Mouse (Mus musculus): ENCODE measurements at regions not wholly inside any gene's neighbourhood (a gene's known extent, or its start where the extent isn't known, plus 50 kb on each side); places are given as distances from the start of the nearest gene placed in this dataset.

DNA sequence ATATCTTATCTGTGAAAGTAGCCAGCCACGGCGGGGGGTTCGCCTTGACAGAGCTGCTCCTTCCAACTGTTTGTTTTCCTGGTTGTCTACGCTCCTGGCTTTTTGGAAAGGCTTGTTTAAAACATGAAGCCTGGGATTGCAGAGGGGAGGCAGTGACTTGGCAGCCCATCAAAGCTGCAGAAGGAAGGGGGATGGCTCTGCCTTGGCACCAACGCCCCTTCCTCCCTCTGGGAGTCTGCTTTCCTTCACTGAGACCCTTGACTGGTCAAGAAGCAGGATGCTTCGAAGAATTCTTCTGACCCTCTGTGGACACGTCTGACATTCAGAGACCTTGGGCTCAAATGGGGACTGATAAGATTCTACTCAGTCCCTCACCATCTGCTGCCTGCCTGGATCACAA lies 176.9 kb upstream of the Sall1 start:
- 14% methylated on average over 7 of the region's 7 CpGs for WGBS

DNA sequence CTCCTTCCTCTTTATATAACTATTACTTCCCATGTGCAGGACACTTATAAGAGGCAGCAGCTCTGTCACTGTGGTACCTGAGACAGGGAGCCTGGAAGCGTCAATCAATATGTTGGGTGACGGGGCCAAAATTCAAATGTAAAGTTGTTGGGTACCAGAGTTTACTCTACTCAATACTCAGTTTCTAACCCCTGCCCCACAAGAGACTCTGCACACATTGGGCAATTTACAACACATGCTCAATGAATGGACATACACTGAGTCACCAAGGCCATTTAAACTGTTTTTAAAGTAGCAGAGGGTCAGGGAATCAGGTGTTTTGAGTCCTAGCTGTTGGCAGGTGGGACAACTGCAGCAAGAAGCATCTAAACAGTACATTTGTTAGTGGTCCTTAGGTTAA lies 176.4 kb upstream of the Sall1 start:
- no peak for ATAC-seq (ENCODE audit: insufficient number of reproducible peaks, low FRiP score)
- Histone ChIP-seq H3K4me1 (replicated peaks) (peaks cover 6% of the 10 kb centered on the region; the same call in 1 of the 2 replicates), H3K27ac (ENCODE audit: poor library complexity, severe bottlenecking) (no peak overlapping the region), H3K4me2 (no peak overlapping the region), H3K9me3 (replicated peaks) (no peaks in the 10 kb centered on the region), H3K9ac (no peak overlapping the region), H3K36me3 (no peaks in the 10 kb centered on the region), H3K4me3 (no peak overlapping the region), H3K27me3 (replicated peaks) (no peaks in the 10 kb centered on the region)
- WGBS, result 89% methylated on average over 2 of the region's 2 CpGs

More for the DNA sequence above, 176.9 kb upstream of the Sall1 start:
- H3K36me3 ChIP-seq, result no peaks in the 10 kb centered on the region
- H3K27ac ChIP-seq (ENCODE audit: poor library complexity, severe bottlenecking), result no peak overlapping the region
- H3K9me3 ChIP-seq (replicated peaks), result no peaks in the 10 kb centered on the region
- H3K4me3 ChIP-seq, result no peak overlapping the region
- no peak overlapping the region for H3K9ac ChIP-seq
- ATAC-seq (ENCODE audit: insufficient number of reproducible peaks, low FRiP score), result no peak
- H3K27me3 ChIP-seq (replicated peaks), result no peaks in the 10 kb centered on the region
- no peak overlapping the region for H3K4me2 ChIP-seq
- peaks cover 6% of the 10 kb centered on the region; the same call in 1 of the 2 replicates for H3K4me1 ChIP-seq (replicated peaks)

DNA sequence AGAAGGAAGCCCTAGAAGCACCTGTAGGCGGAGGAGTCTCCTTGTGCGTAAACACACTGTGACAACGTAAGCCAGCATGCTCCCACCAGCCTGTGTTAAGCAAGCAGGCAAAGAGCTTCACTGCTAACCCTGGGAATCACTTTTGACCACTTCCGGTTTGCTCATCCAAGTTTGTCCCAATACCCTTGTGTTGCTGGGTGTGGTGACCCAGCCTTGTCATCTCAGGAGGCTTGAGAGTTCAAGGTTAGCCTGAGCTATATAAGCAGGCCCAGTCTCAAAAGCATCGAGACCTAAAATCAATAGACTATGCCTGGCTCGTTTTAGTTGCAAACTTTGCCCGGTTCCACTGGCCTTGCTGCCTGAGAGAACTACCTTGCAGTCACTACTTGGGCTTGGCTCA lies 175.2 kb upstream of the Sall1 start:
- peaks cover 6% of the 10 kb centered on the region; the same call in 1 of the 2 replicates for H3K4me1 ChIP-seq (replicated peaks)
- ATAC-seq (ENCODE audit: insufficient number of reproducible peaks, low FRiP score), result no peak
- H3K9ac ChIP-seq, result no peak overlapping the region
- H3K4me3 ChIP-seq, result no peak overlapping the region
- H3K27ac ChIP-seq (ENCODE audit: poor library complexity, severe bottlenecking), result no peak overlapping the region
- no peaks in the 10 kb centered on the region for H3K9me3 ChIP-seq (replicated peaks)
- WGBS, result 85% methylated on average over 7 of the region's 7 CpGs
- H3K36me3 ChIP-seq, result no peaks in the 10 kb centered on the region
- no peak overlapping the region for H3K4me2 ChIP-seq
- no peaks in the 10 kb centered on the region for H3K27me3 ChIP-seq (replicated peaks)

DNA sequence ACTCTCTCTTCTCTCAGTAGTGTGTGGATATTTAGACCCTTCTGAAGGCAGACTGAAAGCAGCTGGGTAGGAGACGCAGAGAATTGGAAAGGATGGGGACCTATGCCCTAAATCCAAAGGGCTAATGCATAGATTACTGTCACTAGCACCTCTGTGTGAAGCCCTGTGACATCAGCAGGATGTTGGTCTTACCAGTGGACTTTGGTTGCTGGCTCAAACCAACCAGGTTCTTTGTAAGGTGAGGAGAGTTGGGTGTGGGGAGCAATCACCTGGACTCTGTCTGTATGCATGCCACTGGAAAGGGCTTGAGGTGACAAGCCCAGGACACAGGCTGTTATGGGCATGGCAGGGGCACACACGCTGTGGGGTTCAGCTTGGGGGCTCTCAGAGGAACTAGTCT lies 173.7 kb upstream of the Sall1 start:
- Histone ChIP-seq H3K9me3 (replicated peaks) (no peaks in the 10 kb centered on the region), H3K4me2 (no peak overlapping the region), H3K4me1 (replicated peaks) (peaks cover 6% of the 10 kb centered on the region; the same call in 1 of the 2 replicates), H3K36me3 (no peaks in the 10 kb centered on the region), H3K27ac (ENCODE audit: poor library complexity, severe bottlenecking) (no peak overlapping the region), H3K4me3 (no peak overlapping the region), H3K27me3 (replicated peaks) (no peaks in the 10 kb centered on the region), H3K9ac (no peak overlapping the region)
- whole genome bisulfite sequencing, result 83% methylated on average over 2 of the region's 2 CpGs
- no peak for ATAC-seq (ENCODE audit: insufficient number of reproducible peaks, low FRiP score)

DNA sequence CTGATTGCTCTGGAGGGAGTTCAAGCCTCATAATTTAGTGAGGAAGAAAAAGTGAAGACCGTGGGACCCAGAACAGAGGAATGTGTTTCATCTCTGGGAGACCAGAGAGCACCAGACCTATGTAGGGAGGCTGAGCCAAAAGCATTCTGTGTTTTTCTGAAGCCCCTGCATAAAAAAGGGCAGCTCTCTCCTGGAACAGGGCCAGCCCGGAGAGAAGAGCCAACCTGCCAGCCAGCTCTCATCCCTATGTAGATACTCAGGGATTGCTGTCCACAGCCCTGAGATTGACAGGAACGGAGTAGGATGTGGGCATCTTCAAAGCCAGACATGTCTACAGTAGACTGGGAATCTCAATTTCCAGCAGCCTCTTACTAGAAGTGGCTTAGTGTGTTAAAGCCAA lies 168.0 kb upstream of the Sall1 start:
- H3K27ac ChIP-seq (ENCODE audit: poor library complexity, severe bottlenecking), result no peak overlapping the region
- H3K27me3 ChIP-seq (replicated peaks), result no peaks in the 10 kb centered on the region
- 71% methylated on average over 3 of the region's 3 CpGs for WGBS
- no peak overlapping the region for H3K4me3 ChIP-seq
- H3K36me3 ChIP-seq, result no peaks in the 10 kb centered on the region
- H3K4me2 ChIP-seq, result no peak overlapping the region
- H3K4me1 ChIP-seq (replicated peaks), result no peaks in the 10 kb centered on the region
- ATAC-seq (ENCODE audit: insufficient number of reproducible peaks, low FRiP score), result no peak
- H3K9me3 ChIP-seq (replicated peaks), result no peaks in the 10 kb centered on the region
- H3K9ac ChIP-seq, result no peak overlapping the region

DNA sequence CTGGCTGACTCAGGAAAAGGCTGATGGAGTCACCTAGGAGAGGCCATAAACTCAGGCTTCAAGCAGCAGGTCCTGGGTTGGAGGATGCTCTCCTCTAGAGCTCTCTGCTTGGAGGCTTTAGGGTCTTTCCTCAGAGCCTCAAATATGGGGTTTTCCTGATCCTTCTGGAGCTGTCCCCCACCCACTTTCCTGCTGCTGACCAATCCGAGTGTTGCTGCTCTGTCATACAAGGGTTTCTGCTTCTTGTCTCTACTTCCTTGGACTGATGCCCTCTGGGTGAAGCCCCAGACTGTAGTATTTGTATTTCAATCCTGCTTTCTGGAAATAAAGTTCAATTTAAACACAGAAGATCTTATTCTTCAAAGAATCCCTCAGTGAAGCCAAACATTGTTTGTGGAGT lies 166.7 kb upstream of the Sall1 start:
- Histone ChIP-seq H3K27ac (ENCODE audit: poor library complexity, severe bottlenecking) (no peak overlapping the region), H3K4me2 (no peak overlapping the region), H3K4me3 (no peak overlapping the region), H3K4me1 (replicated peaks) (no peaks in the 10 kb centered on the region), H3K9me3 (replicated peaks) (no peaks in the 10 kb centered on the region), H3K9ac (no peak overlapping the region), H3K27me3 (replicated peaks) (no peaks in the 10 kb centered on the region), H3K36me3 (no peaks in the 10 kb centered on the region)
- no peak for ATAC-seq (ENCODE audit: insufficient number of reproducible peaks, low FRiP score)
- 43% methylated on average over 1 of the region's 1 CpGs for WGBS

DNA sequence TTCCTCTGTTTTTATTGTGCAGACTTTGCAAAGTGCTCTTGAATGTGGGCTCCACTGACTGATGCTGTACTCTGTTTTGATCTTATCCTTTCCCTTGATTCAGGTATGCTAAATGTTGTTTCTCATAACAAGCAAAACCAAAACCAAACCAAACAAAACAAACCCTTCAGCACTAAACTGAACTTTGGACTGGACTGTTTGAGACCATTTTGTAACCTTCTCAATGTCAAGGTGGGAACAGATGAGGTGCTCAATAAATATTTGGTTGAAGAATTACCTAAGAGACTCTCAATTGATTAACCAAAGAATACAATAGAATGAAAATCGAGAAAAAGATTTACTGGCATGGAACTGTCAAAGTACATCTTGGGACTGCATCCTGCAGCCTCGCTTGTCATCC lies 163.9 kb upstream of the Sall1 start:
- H3K36me3 ChIP-seq, result no peaks in the 10 kb centered on the region
- ATAC-seq (ENCODE audit: insufficient number of reproducible peaks, low FRiP score), result no peak
- no peak overlapping the region for H3K27ac ChIP-seq (ENCODE audit: poor library complexity, severe bottlenecking)
- H3K4me3 ChIP-seq, result no peak overlapping the region
- H3K9me3 ChIP-seq (replicated peaks), result no peaks in the 10 kb centered on the region
- no peaks in the 10 kb centered on the region for H3K4me1 ChIP-seq (replicated peaks)
- WGBS, result 65% methylated on average over 2 of the region's 2 CpGs
- H3K27me3 ChIP-seq (replicated peaks), result 0 out of 2 replicates have a peak, but pooled peaks cover 3% of the 10 kb centered on the region
- H3K4me2 ChIP-seq, result no peak overlapping the region
- no peak overlapping the region for H3K9ac ChIP-seq

DNA sequence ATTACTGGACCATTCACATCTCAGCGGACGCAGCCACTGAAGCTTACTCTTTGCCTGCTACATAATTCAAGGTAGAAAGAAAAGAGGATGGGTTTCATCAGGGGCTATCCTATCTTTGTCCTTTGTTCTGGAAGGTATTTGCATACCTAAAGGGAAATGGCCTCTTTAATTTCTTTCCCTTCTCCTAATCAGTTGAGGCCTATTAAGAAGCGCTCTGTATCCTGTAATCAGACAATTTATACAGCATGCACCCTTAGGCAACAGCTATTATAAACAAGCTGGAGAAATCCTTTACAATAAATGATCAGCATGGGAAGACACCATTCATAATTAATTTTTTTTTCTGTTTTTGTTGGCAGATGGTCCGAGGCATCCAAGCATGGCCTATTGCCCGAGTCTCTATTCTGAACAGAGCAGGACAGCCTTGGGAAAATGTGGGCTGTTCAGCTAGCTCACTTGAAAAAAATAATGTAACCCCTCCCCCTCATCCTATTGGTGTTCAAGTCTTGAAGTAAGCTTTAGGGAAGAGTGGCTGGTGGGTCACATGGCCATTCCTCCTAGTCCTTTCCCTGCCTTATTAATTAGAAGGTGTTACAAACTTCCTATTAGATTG lies 158.6 kb upstream of the Sall1 start:
- no peak overlapping the region for H3K4me3 ChIP-seq
- H3K4me1 ChIP-seq (replicated peaks), result no peaks in the 10 kb centered on the region
- H3K27ac ChIP-seq (ENCODE audit: poor library complexity, severe bottlenecking), result no peak overlapping the region
- no peak for ATAC-seq (ENCODE audit: insufficient number of reproducible peaks, low FRiP score)
- no peaks in the 10 kb centered on the region for H3K9me3 ChIP-seq (replicated peaks)
- H3K4me2 ChIP-seq, result no peak overlapping the region
- no peaks in the 10 kb centered on the region for H3K36me3 ChIP-seq
- no peak overlapping the region for H3K9ac ChIP-seq
- 0 out of 2 replicates have a peak, but pooled peaks cover 3% of the 10 kb centered on the region for H3K27me3 ChIP-seq (replicated peaks)
- WGBS, result 87% methylated on average over 5 of the region's 5 CpGs

DNA sequence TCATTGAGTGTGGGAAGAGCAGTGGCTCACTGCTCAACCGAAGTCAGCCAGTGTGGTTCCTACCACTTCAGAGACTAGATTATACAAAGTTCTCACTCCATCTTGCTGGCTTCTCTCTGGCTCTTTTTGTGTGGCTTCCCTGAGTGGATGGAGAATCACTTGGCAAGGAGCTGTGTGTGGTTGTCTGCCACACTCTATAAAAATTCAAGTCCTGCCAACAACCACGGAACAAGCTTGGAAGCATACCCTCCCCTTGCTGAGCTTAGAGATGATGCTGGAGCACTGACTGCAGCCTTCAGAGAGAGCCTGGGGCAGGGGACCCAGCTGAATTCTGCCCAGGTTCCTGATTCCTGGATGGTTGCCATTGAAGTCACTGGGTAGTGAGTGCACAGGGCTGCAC lies 156.3 kb upstream of the Sall1 start:
- H3K9me3 ChIP-seq (replicated peaks), result no peaks in the 10 kb centered on the region
- H3K27me3 ChIP-seq (replicated peaks), result 0 out of 2 replicates have a peak, but pooled peaks cover 3% of the 10 kb centered on the region
- no peak overlapping the region for H3K9ac ChIP-seq
- no peaks in the 10 kb centered on the region for H3K4me1 ChIP-seq (replicated peaks)
- H3K4me3 ChIP-seq, result no peak overlapping the region
- no peak for ATAC-seq (ENCODE audit: insufficient number of reproducible peaks, low FRiP score)
- WGBS, result 71% methylated on average over 2 of the region's 2 CpGs
- no peak overlapping the region for H3K27ac ChIP-seq (ENCODE audit: poor library complexity, severe bottlenecking)
- H3K36me3 ChIP-seq, result no peaks in the 10 kb centered on the region
- no peak overlapping the region for H3K4me2 ChIP-seq

DNA sequence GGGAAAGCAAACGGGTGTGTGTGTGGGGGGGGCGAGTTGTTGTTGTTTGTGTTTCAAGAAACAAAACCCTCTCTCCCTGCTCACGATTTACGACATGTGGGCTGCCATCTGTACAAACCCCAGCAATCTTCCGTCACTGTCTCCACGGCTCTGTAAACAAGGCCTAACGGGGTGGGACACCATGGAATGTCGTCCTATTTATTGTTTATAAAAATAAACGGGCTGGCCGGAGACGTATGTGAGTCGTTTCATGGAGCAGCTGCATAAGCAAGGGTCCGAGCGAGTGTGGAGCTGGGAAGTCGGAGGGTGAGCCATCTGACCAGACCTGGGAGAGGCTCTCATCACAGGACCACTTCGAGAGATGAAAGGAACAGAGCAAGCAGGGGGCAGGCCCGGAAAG lies 141.4 kb upstream of the Sall1 start:
- no peak overlapping the region for H3K4me2 ChIP-seq
- 48% methylated on average over 17 of the region's 17 CpGs for WGBS

DNA sequence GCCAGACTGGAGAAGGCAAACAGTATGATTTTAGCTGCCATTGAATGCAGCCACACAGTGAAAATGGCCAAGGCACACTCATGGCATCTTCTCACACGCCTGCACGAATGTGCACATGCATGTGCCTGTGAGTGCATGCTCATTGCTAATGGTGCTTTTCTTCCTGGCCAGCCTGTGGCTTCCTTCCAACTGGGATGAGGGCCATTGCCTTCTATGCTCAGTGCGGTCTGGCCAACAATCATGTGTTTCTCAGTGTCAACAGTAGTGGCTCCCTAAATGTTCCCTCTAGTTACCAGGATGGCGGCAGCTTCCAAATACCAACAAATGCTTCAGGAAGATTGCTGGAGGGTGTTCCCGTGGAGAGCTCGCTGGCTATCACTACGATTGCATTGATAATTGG lies 131.7 kb upstream of the Sall1 start:
- Histone ChIP-seq H3K36me3 (no peaks in the 10 kb centered on the region), H3K4me1 (replicated peaks) (no peaks in the 10 kb centered on the region; the same call in 1 of the 2 replicates), H3K27ac (ENCODE audit: poor library complexity, severe bottlenecking) (no peak overlapping the region), H3K4me2 (no peak overlapping the region), H3K9me3 (replicated peaks) (no peaks in the 10 kb centered on the region), H3K9ac (no peak overlapping the region), H3K27me3 (replicated peaks) (peaks cover 3% of the 10 kb centered on the region), H3K4me3 (no peak overlapping the region)
- 80% methylated on average over 7 of the region's 7 CpGs for WGBS
- ATAC-seq (ENCODE audit: insufficient number of reproducible peaks, low FRiP score), result no peak

More for the DNA sequence above, 141.4 kb upstream of the Sall1 start:
- Histone ChIP-seq H3K4me1 (replicated peaks) (no peaks in the 10 kb centered on the region), H3K36me3 (no peaks in the 10 kb centered on the region), H3K27me3 (replicated peaks) (peaks cover 29% of the 10 kb centered on the region), H3K9me3 (replicated peaks) (no peaks in the 10 kb centered on the region), H3K9ac (no peak overlapping the region), H3K27ac (ENCODE audit: poor library complexity, severe bottlenecking) (no peak overlapping the region), H3K4me3 (no peak overlapping the region)
- ATAC-seq (ENCODE audit: insufficient number of reproducible peaks, low FRiP score), result no peak

DNA sequence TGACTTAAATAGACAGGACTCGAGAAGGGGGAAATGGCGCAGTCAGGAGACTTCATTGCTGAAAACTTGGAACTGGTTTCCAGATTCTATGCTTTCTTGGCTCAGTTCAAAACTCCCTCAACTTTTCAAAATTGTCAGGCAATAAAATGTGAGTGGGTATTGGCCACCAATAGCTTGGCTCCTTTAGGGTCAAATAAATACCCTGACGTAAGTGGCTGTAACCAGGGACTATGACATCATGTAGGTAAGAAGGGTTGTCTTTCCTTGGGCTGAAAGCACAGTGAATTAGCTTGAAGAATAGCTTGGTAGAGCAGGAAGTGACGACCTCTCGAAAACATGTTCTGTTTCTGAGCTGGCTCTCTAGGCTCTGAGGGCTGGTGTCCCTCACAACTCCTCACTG lies 127.6 kb upstream of the Sall1 start:
- no peak overlapping the region for H3K27ac ChIP-seq (ENCODE audit: poor library complexity, severe bottlenecking)
- no peaks in the 10 kb centered on the region for H3K9me3 ChIP-seq (replicated peaks)
- 74% methylated on average over 5 of the region's 5 CpGs for WGBS
- H3K36me3 ChIP-seq, result no peaks in the 10 kb centered on the region
- peaks cover 6% of the 10 kb centered on the region; the same call in 1 of the 2 replicates for H3K27me3 ChIP-seq (replicated peaks)
- no peaks in the 10 kb centered on the region for H3K4me1 ChIP-seq (replicated peaks)
- no peak for ATAC-seq (ENCODE audit: insufficient number of reproducible peaks, low FRiP score)
- H3K9ac ChIP-seq, result no peak overlapping the region
- no peak overlapping the region for H3K4me3 ChIP-seq
- no peak overlapping the region for H3K4me2 ChIP-seq
